Mouse (Mus musculus) cerebellum, adult 2 months (tissue): Measurements from ENCODE around the gene Tepp.

ENCODE experiments used
- CTCF ChIP-seq: fragments of 200-500 bp; IDR thresholded peaks from 2 replicates; pipeline ENCODE4 v1.5.1; 2011; ENCODE audit warnings: low read depth, mild to moderate bottlenecking, control low read depth, low read length, moderate library complexity, borderline replicate concordance; ENCODE audit not compliant: insufficient read depth
- POLR2A ChIP-seq: fragments of 200-500 bp; IDR thresholded peaks from 2 replicates; pipeline ENCODE4 v1.6.1; 2011; ENCODE audit warnings: low read length, control low read depth, borderline replicate concordance; ENCODE audit not compliant: insufficient read depth

GRCm38 (mm10) chr8:95358550-95359411 lies 48.4 kb downstream of the Tepp start:
- TF ChIP-seq CTCF (no peak), POLR2A (no peak)
